Mouse (Mus musculus) heart, embryonic 11.5 days (tissue): Measurements from ENCODE around the gene Iqschfp. TPM values are rescaled to one million over a fixed set of nuclear protein-coding genes. Genes with fewer than 3 reads are reported as not detected.

Experiments
- ATAC-seq: fragments of 200-750 bp; cut with Nextera tagmentation; replicated peaks from 2 replicates; pipeline ENCODE4 v1.8.0; 2017; ENCODE audit warnings: moderate library complexity; ENCODE audit not compliant: insufficient number of reproducible peaks, low FRiP score, low TSS enrichment
- H3K27ac ChIP-seq: fragments of 300-500 bp; sonication (generic); 2 replicates; pipeline ENCODE4 v1.5.1; 2014; ENCODE audit warnings: mild to moderate bottlenecking, low read depth, low read length
- H3K27me3 ChIP-seq: fragments of 300-500 bp; sonication (generic); 2 replicates; pipeline ENCODE4 v1.6.1; 2014; ENCODE audit warnings: mild to moderate bottlenecking, low read length, mixed read lengths; ENCODE audit not compliant: control insufficient read depth, insufficient read depth
- H3K36me3 ChIP-seq: fragments of 300-500 bp; sonication (generic); 2 replicates; pipeline ENCODE4 v1.6.1; 2014; ENCODE audit warnings: mild to moderate bottlenecking, low read length, moderate library complexity, mixed read lengths; ENCODE audit not compliant: control insufficient read depth, insufficient read depth
- H3K4me1 ChIP-seq: fragments of 300-500 bp; sonication (generic); 2 replicates; pipeline ENCODE4 v1.6.1; 2014; ENCODE audit warnings: low read length; ENCODE audit not compliant: control insufficient read depth, insufficient read depth
- H3K4me2 ChIP-seq: fragments of 300-500 bp; sonication (generic); 2 replicates; pipeline ENCODE4 v1.6.1; 2014; ENCODE audit warnings: mild to moderate bottlenecking, moderate library complexity
- H3K4me3 ChIP-seq: fragments of 300-500 bp; sonication (generic); 2 replicates; pipeline ENCODE4 v1.5.1; 2014; ENCODE audit warnings: low read depth, low read length
- H3K9ac ChIP-seq: fragments of 300-500 bp; sonication (generic); 2 replicates; pipeline ENCODE4 v1.6.1; 2014; ENCODE audit warnings: mild to moderate bottlenecking, low read depth, low read length, moderate library complexity
- H3K9me3 ChIP-seq: fragments of 300-500 bp; sonication (generic); replicated peaks from 2 replicates; pipeline ENCODE4 v1.6.1; 2016; ENCODE audit warnings: low read length; ENCODE audit not compliant: control insufficient read depth
- WGBS: fragments of 180-500 bp; shearing (Covaris S2); extraction: QIAGEN DNeasy Blood & Tissue Kit; methylation state at CpG from one replicate; pipeline ENCODE4 v1.1.7; 2014; ENCODE audit not compliant: insufficient replicate concordance; 5-methylcytosine and 5-hydroxymethylcytosine counted together
- polyA plus RNA-seq: library from polyadenylated mRNA; unstranded; fragments of >200 nt; fragmentation: Nextera tagmentation; extraction: Ambion mirVana; gene quantifications from 2 replicates; pipeline ENCODE4 v1.2.1, GENCODE M21; 2014

The Iqschfp gene
- polyA plus RNA-seq, 1 experiment from 2014 or later = 0.26 TPM

DNA sequence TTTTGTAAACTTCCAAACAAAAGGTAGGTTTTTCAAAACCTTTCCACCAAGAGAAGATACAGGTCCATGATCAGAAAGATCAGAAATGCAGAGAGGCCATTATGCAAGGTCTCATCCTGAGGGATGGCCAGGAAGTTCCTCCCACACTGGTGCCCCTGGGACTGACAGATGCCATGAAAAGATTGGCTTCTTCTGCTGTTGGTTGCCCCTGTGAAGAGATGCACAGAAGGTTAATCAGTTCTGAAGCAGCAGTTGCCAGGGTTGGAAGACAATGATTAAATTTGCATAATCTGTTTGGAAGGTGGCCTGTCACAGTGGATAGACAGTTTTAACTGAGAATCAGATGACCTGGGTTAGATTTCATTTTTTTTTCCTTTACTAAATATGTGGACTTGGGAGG, 491.6 kb downstream of the Iqschfp start:
- H3K4me1 ChIP-seq = no peaks in the 10 kb centered on the region
- ATAC-seq = no peak

GRCm38 (mm10) chr3:68385544-68385943, 493.5 kb downstream of the Iqschfp start:
- no peaks in the 10 kb centered on the region for H3K27me3 ChIP-seq
- H3K4me2 ChIP-seq = no peak overlapping the region
- H3K27ac ChIP-seq = no peak overlapping the region
- WGBS = 76% methylated on average over 3 of the region's 3 CpGs
- no peak overlapping the region for H3K9ac ChIP-seq
- H3K4me3 ChIP-seq = no peak overlapping the region
- no peaks in the 10 kb centered on the region for H3K36me3 ChIP-seq
- no peaks in the 10 kb centered on the region for H3K4me1 ChIP-seq
- no peak for ATAC-seq
- no peaks in the 10 kb centered on the region for H3K9me3 ChIP-seq

More for the DNA sequence above, 491.6 kb downstream of the Iqschfp start:
- Histone ChIP-seq H3K36me3 (no peaks in the 10 kb centered on the region), H3K9me3 (no peaks in the 10 kb centered on the region), H3K27me3 (no peaks in the 10 kb centered on the region), H3K4me3 (no peak overlapping the region), H3K4me2 (no peak overlapping the region), H3K27ac (no peak overlapping the region), H3K9ac (no peak overlapping the region)

GRCm38 (mm10) chr3:68388023-68388422, 496.0 kb downstream of the Iqschfp start:
- 85% methylated on average over 3 of the region's 3 CpGs for WGBS
- ATAC-seq = no peak

DNA sequence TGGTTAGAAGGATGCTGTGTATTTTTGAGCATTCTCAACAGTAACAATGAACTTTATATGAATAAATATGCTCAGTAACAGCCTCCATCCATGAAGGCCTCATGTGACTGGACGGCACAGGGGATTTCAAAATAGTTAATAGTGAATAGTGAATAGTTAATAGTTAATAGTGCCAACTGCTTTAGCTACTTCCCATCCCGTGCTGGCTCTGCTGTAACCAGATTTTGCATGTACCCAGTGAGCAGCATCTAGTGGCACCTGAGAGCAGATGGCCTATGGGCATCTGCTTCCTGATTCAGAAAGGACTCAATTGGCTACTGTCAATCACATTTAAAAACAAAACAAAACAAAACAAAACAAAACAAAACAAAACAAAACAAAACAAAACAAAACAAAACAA, 501.5 kb downstream of the Iqschfp start:
- Histone ChIP-seq H3K9me3 (no peaks in the 10 kb centered on the region), H3K27me3 (no peaks in the 10 kb centered on the region), H3K4me3 (no peak overlapping the region), H3K9ac (no peak overlapping the region), H3K4me1 (no peaks in the 10 kb centered on the region), H3K27ac (no peak overlapping the region), H3K4me2 (no peak overlapping the region), H3K36me3 (no peaks in the 10 kb centered on the region)
- ATAC-seq = no peak
- WGBS = 76% methylated on average over 2 of the region's 2 CpGs

More at GRCm38 (mm10) chr3:68388023-68388422, 496.0 kb downstream of the Iqschfp start:
- no peak overlapping the region for H3K4me3 ChIP-seq
- H3K4me1 ChIP-seq = no peaks in the 10 kb centered on the region
- H3K36me3 ChIP-seq = no peaks in the 10 kb centered on the region
- H3K27ac ChIP-seq = no peak overlapping the region
- H3K9ac ChIP-seq = no peak overlapping the region
- no peak overlapping the region for H3K4me2 ChIP-seq
- no peaks in the 10 kb centered on the region for H3K9me3 ChIP-seq
- no peaks in the 10 kb centered on the region for H3K27me3 ChIP-seq

DNA sequence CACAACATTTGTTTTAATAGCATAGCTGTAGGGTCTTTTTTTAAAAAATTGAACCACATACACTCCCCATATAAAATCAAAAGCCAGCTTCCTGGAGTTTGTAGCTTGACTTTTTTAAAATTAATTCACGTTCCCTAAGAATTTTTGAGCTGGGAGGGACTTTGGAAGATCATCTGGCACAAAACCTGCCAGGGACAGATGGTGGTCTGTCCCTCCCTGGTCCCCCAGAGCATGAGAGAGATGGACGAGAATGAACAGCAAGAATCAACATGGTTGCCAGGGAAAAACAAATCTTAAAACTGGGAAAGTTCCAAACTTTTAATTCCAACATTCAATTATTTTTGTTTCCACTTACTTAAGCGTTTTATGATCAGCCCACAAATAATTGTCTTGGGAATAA, 506.7 kb downstream of the Iqschfp start:
- H3K4me2 ChIP-seq = no peak overlapping the region
- WGBS = 78% methylated on average over 3 of the region's 3 CpGs
- no peak for ATAC-seq
- no peaks in the 10 kb centered on the region for H3K9me3 ChIP-seq
- H3K27me3 ChIP-seq = no peaks in the 10 kb centered on the region
- no peak overlapping the region for H3K9ac ChIP-seq
- H3K27ac ChIP-seq = no peak overlapping the region
- H3K36me3 ChIP-seq = no peaks in the 10 kb centered on the region
- no peak overlapping the region for H3K4me3 ChIP-seq
- H3K4me1 ChIP-seq = 0 out of 2 replicates have a peak, but pooled peaks cover 2% of the 10 kb centered on the region

- no peaks in the 10 kb centered on the region for H3K9me3 ChIP-seq
- no peak for ATAC-seq
- H3K27me3 ChIP-seq = no peaks in the 10 kb centered on the region
- H3K36me3 ChIP-seq = no peaks in the 10 kb centered on the region
- 68% methylated on average over 7 of the region's 7 CpGs for WGBS
- H3K9ac ChIP-seq = no peak overlapping the region
- H3K27ac ChIP-seq = no peak overlapping the region
- 0 out of 2 replicates have a peak, but pooled peaks cover 2% of the 10 kb centered on the region for H3K4me1 ChIP-seq
- H3K4me2 ChIP-seq = no peak overlapping the region
- no peak overlapping the region for H3K4me3 ChIP-seq
Observed at GRCm38 (mm10) chr3:68400121-68400520, 508.1 kb downstream of the Iqschfp start.

- Histone ChIP-seq H3K9me3 (no peaks in the 10 kb centered on the region), H3K4me2 (no peak overlapping the region), H3K4me1 (0 out of 2 replicates have a peak, but pooled peaks cover 2% of the 10 kb centered on the region), H3K36me3 (no peaks in the 10 kb centered on the region), H3K27me3 (no peaks in the 10 kb centered on the region), H3K9ac (no peak overlapping the region), H3K27ac (no peak overlapping the region), H3K4me3 (no peak overlapping the region)
- 88% methylated on average over 4 of the region's 4 CpGs for WGBS
- ATAC-seq = no peak
Observed at GRCm38 (mm10) chr3:68403343-68403742, 511.3 kb downstream of the Iqschfp start.

DNA sequence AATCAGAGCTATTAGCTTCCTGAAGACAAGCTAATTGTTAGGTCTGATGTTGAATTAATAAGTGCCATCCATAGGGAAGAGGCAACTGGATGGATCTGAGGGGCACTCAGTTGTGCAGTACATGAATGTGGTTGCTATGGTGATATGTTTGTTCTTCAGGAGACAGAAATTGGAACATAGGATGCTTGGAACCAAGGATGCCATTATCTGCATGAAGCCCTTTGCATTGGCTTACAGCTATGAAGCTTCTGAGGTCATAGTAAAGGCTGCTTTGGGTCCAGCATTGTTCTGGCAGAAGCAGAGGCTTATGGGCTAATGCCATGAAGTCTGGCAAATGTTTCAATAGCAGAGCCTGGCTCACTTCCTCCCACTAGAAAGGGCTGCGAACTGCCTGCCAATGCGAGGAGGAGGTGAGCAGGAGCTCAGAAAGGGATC, 511.8 kb downstream of the Iqschfp start:
- ATAC-seq = no peak
- WGBS = 67% methylated on average over 2 of the region's 2 CpGs
- no peaks in the 10 kb centered on the region for H3K9me3 ChIP-seq
- no peaks in the 10 kb centered on the region for H3K27me3 ChIP-seq
- H3K36me3 ChIP-seq = no peaks in the 10 kb centered on the region
- H3K4me2 ChIP-seq = no peak overlapping the region
- no peak overlapping the region for H3K9ac ChIP-seq
- H3K4me3 ChIP-seq = no peak overlapping the region
- H3K4me1 ChIP-seq = 0 out of 2 replicates have a peak, but pooled peaks cover 2% of the 10 kb centered on the region
- H3K27ac ChIP-seq = no peak overlapping the region

- H3K36me3 ChIP-seq = no peaks in the 10 kb centered on the region
- H3K9ac ChIP-seq = no peak overlapping the region
- no peaks in the 10 kb centered on the region for H3K27me3 ChIP-seq
- H3K4me1 ChIP-seq = 0 out of 2 replicates have a peak, but pooled peaks cover 2% of the 10 kb centered on the region
- ATAC-seq = no peak
- no peak overlapping the region for H3K4me3 ChIP-seq
- no peaks in the 10 kb centered on the region for H3K9me3 ChIP-seq
- no peak overlapping the region for H3K27ac ChIP-seq
- no peak overlapping the region for H3K4me2 ChIP-seq
- WGBS = 54% methylated on average over 5 of the region's 5 CpGs
Observed at GRCm38 (mm10) chr3:68405724-68406123, 513.7 kb downstream of the Iqschfp start.
